Mouse (Mus musculus) cerebellum, adult 2 months (tissue): ENCODE data around the gene Prrx2.

ENCODE experiments used
- CTCF ChIP-seq: fragments of 200-500 bp; IDR thresholded peaks from 2 replicates; pipeline ENCODE4 v1.5.1; 2011; ENCODE audit warnings: low read depth, mild to moderate bottlenecking, control low read depth, low read length, moderate library complexity, borderline replicate concordance; ENCODE audit not compliant: insufficient read depth
- POLR2A ChIP-seq: fragments of 200-500 bp; IDR thresholded peaks from 2 replicates; pipeline ENCODE4 v1.6.1; 2011; ENCODE audit warnings: low read length, control low read depth, borderline replicate concordance; ENCODE audit not compliant: insufficient read depth

- no peak for TF ChIP-seq POLR2A
- TF ChIP-seq CTCF, result peak; percentile 71
Observed at GRCm38 (mm10) chr2:30891002-30891401, 56.2 kb downstream of the Prrx2 start.
